Mouse (Mus musculus): ENCODE results near the gene R3hdm4. TPM values are rescaled to one million over a fixed set of nuclear protein-coding genes. Genes with fewer than 3 reads are reported as not detected.

Gene R3hdm4
- polyA plus RNA-seq (2015; fragmentation: Illumina TruSeq; extraction: RNeasy Lipid Tissue Mini Kit (QIAGEN cat#74804); ENCODE audit: insufficient read depth, low replicate concordance): 52.3 TPM

DNA sequence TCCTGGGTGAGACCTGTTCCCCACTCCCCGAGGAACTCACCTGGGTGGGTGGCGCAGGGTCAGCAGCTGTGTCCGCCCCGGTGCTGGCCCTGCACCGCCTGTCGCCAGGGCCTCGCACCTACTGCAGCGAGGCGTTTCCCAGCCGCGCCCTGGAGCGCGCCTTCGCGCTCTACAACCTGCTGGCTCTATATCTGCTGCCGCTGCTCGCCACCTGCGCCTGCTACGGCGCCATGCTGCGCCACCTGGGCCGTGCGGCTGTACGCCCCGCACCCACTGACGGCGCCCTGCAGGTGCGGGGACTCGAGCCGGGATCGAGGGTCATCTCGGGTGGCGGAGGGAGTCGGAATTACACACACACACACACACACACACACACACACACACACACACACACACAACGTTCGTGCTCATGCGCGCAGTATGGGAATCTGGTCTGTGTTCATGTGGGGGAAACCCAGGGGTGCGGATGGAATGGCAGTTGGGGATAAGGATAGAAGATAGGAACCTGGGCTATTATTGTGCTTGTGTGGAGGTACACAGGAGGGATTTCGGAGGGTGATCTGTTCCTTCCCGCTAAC is at the start of gene R3hdm4:
TSS of gene R3hdm4 (minus strand) at position 251 of the 578 bp plus-strand sequence.

DNA sequence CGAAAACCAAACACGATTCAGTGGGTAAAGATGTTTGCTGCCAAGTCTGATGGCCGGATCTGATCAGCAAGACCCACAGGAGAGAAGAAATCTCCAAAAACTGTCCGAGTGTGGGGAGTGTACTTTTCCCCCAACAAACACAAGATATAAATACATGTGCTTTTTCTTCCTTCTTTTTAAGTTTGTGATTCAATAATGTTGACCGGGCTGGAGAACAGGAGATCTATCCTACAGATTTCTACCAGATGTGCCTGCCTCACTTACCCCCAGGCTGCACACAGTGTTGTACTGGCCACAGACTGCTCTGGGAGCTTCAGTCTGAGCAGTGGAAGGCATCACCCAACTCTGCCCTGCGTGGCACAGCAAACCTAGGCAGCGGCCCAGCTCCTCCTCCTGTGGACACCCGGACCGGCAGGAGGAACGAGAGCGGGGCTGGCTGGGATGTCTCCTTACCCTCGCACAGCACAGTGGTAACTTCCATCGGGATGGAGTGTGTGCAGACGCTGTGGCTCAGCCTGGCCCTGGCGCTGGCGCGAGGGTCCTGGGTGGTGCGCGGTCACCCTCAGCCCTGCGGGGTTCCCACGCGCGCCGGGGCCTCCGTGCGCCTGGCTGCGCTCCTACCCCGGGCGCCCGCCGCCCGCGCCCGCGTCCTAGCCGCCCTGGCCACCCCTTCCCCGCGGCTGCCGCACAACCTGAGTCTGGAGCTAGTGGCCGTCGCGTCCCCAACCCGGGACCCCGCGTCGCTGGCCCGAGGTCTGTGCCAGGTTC is 49.6 kb upstream of the R3hdm4 start, which contains the start of gene Grin3b:
TSS of gene Grin3b (plus strand) at position 301 of the 768 bp plus-strand sequence.

GRCm38 (mm10) chr10:79959847-79960601 is 39.0 kb upstream of the R3hdm4 start, which contains the start of gene Wdr18:
Wdr18 (plus strand) TSS chr10:79960152.

GRCm38 (mm10) chr10:79926491-79927323 is 5.7 kb upstream of the R3hdm4 start, which contains the start of gene Arid3a:
Arid3a (plus strand) TSS chr10:79927043.

GRCm38 (mm10) chr10:79916808-79917531 is 4.0 kb downstream of the R3hdm4 start, which contains the start of gene Kiss1r:
Kiss1r (plus strand) TSS chr10:79916971.

DNA sequence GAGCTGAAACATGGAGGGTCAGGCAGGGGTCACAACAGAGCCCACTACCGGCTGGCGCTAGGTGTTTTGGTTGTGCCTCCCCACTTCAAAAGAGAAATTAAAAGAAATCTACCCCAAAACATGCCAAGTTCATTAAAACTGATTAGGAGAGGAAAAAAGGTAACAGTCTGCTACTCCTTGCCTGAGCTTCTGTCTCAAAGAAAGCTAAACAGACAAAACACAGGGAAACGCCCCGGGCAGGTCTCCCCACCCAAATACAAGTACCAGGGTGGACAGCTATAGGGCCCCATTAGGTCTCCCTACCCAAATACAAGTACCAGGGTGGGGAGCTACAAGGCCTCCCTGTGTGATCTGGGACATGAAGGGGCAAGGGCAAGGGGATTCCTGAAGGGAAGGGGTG is 10.5 kb downstream of the R3hdm4 start, which contains the start of gene Gm26602:
TSS of gene Gm26602 (plus strand) at position 301 of the 400 bp plus-strand sequence.

GRCm38 (mm10) chr10:79908167-79909091 is 12.6 kb downstream of the R3hdm4 start, which contains the start of gene Med16:
Med16 (minus strand) TSS chr10:79908923.

DNA sequence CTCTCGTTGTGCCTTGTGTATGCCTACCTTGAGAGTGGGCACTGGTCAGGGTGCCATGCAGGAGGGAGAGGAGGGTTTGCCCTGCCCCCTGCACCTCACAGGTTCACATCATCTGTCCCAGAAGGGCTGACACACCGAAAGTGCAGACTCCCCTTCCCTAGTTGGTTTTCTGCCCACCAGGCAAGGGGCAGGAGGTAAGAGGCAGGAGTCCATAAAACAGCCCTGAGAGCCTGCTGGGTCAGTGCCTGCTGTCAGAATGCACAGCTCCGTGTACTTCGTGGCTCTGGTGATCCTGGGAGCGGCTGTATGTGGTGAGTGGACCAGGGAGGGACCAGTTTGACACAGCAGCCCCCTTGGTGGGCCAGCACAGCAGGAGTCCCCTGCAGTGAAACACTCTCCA is 30.3 kb downstream of the R3hdm4 start, which contains the start of gene Cfd:
TSS of gene Cfd (plus strand) at position 184 of the 400 bp plus-strand sequence.

GRCm38 (mm10) chr10:79886054-79886453 is 35.0 kb downstream of the R3hdm4 start, which contains the start of gene Elane:
Elane (plus strand) TSS chr10:79886247.

DNA sequence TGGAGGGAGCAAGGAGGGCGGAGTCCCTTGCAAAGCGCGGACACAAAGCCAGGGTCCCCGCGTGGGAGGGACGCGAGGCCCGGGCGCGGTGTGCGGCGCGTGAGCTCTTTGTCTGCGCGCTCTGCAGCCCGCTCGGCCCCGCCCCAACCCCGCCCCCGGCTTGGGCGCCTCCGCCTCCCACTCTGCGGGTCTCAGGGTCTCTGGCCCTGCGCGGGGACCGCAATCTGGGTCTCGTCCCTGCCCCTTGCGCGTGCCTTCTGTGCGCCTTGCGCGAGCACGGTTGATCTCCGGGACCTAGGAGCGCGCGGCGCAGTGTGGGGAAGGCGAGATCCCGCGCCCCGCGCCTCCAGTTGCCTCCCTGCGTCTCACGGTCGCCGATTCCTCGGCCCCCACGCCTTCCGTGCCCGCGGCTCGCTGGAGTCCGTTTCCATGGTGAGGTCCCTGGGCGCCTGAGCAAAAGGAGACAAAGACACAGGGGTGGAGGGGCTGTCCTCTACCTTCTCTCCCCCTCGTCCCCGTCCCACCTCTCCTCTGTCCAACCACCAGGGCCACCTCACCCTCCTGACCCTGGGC is 46.6 kb downstream of the R3hdm4 start, which contains the start of the genes Prtn3 and Plppr3:
TSS of gene Prtn3 (plus strand) at position 187 of the 573 bp plus-strand sequence.
TSS of gene Plppr3 (minus strand) at position 345 of the 573 bp plus-strand sequence.

Other genes starting within 250 kb of the R3hdm4 start
- gene Cdc34, start 239.0 kb downstream of the R3hdm4 start, polyA plus RNA-seq (2015; fragmentation: Illumina TruSeq; extraction: RNeasy Lipid Tissue Mini Kit (QIAGEN cat#74804); ENCODE audit: insufficient read depth, low replicate concordance): 43.0 TPM
- gene Gzmm, start 232.2 kb downstream of the R3hdm4 start, polyA plus RNA-seq (2015; fragmentation: Illumina TruSeq; extraction: RNeasy Lipid Tissue Mini Kit (QIAGEN cat#74804); ENCODE audit: insufficient read depth, low replicate concordance): 1.5 TPM
- 159 TPM for gene Bsg, start 216.7 kb downstream of the R3hdm4 start, polyA plus RNA-seq (2015; fragmentation: Illumina TruSeq; extraction: RNeasy Lipid Tissue Mini Kit (QIAGEN cat#74804); ENCODE audit: insufficient read depth, low replicate concordance)
- not detected for gene Hcn2, start 204.6 kb downstream of the R3hdm4 start, polyA plus RNA-seq (2015; fragmentation: Illumina TruSeq; extraction: RNeasy Lipid Tissue Mini Kit (QIAGEN cat#74804); ENCODE audit: insufficient read depth, low replicate concordance)
- gene Polrmt, start 174.6 kb downstream of the R3hdm4 start, polyA plus RNA-seq (2015; fragmentation: Illumina TruSeq; extraction: RNeasy Lipid Tissue Mini Kit (QIAGEN cat#74804); ENCODE audit: insufficient read depth, low replicate concordance): 16.0 TPM
- not detected for gene Fgf22, start 166.1 kb downstream of the R3hdm4 start, polyA plus RNA-seq (2015; fragmentation: Illumina TruSeq; extraction: RNeasy Lipid Tissue Mini Kit (QIAGEN cat#74804); ENCODE audit: insufficient read depth, low replicate concordance)
- gene Rnf126, start 154.3 kb downstream of the R3hdm4 start, polyA plus RNA-seq (2015; fragmentation: Illumina TruSeq; extraction: RNeasy Lipid Tissue Mini Kit (QIAGEN cat#74804); ENCODE audit: insufficient read depth, low replicate concordance): 5.5 TPM
- 1.2 TPM for gene Fstl3, start 143.9 kb downstream of the R3hdm4 start, polyA plus RNA-seq (2015; fragmentation: Illumina TruSeq; extraction: RNeasy Lipid Tissue Mini Kit (QIAGEN cat#74804); ENCODE audit: insufficient read depth, low replicate concordance)
- 0.25 TPM for gene Prss57, start 130.2 kb downstream of the R3hdm4 start, polyA plus RNA-seq (2015; fragmentation: Illumina TruSeq; extraction: RNeasy Lipid Tissue Mini Kit (QIAGEN cat#74804); ENCODE audit: insufficient read depth, low replicate concordance)
- 3.1 TPM for gene Palm, start 127.6 kb downstream of the R3hdm4 start, polyA plus RNA-seq (2015; fragmentation: Illumina TruSeq; extraction: RNeasy Lipid Tissue Mini Kit (QIAGEN cat#74804); ENCODE audit: insufficient read depth, low replicate concordance)
- gene Misp, start 100.2 kb downstream of the R3hdm4 start, polyA plus RNA-seq (2015; fragmentation: Illumina TruSeq; extraction: RNeasy Lipid Tissue Mini Kit (QIAGEN cat#74804); ENCODE audit: insufficient read depth, low replicate concordance): not detected
- gene Ptbp1, start 66.8 kb downstream of the R3hdm4 start, polyA plus RNA-seq (2015; fragmentation: Illumina TruSeq; extraction: RNeasy Lipid Tissue Mini Kit (QIAGEN cat#74804); ENCODE audit: insufficient read depth, low replicate concordance): 156 TPM
- not detected for gene Prtn3, start 46.7 kb downstream of the R3hdm4 start, polyA plus RNA-seq (2015; fragmentation: Illumina TruSeq; extraction: RNeasy Lipid Tissue Mini Kit (QIAGEN cat#74804); ENCODE audit: insufficient read depth, low replicate concordance)
- 0.47 TPM for gene Plppr3, start 46.6 kb downstream of the R3hdm4 start, polyA plus RNA-seq (2015; fragmentation: Illumina TruSeq; extraction: RNeasy Lipid Tissue Mini Kit (QIAGEN cat#74804); ENCODE audit: insufficient read depth, low replicate concordance)
- gene Elane, start 35.0 kb downstream of the R3hdm4 start, polyA plus RNA-seq (2015; fragmentation: Illumina TruSeq; extraction: RNeasy Lipid Tissue Mini Kit (QIAGEN cat#74804); ENCODE audit: insufficient read depth, low replicate concordance): 0.35 TPM
- gene Cfd, start 30.4 kb downstream of the R3hdm4 start, polyA plus RNA-seq (2015; fragmentation: Illumina TruSeq; extraction: RNeasy Lipid Tissue Mini Kit (QIAGEN cat#74804); ENCODE audit: insufficient read depth, low replicate concordance): 1.0 TPM
- gene Med16, start 12.3 kb downstream of the R3hdm4 start, polyA plus RNA-seq (2015; fragmentation: Illumina TruSeq; extraction: RNeasy Lipid Tissue Mini Kit (QIAGEN cat#74804); ENCODE audit: insufficient read depth, low replicate concordance): 3.4 TPM
- not detected for gene Gm26602, start 10.4 kb downstream of the R3hdm4 start, polyA plus RNA-seq (2015; fragmentation: Illumina TruSeq; extraction: RNeasy Lipid Tissue Mini Kit (QIAGEN cat#74804); ENCODE audit: insufficient read depth, low replicate concordance)
- 0.33 TPM for gene Kiss1r, start 4.2 kb downstream of the R3hdm4 start, polyA plus RNA-seq (2015; fragmentation: Illumina TruSeq; extraction: RNeasy Lipid Tissue Mini Kit (QIAGEN cat#74804); ENCODE audit: insufficient read depth, low replicate concordance)
- gene Arid3a, start 5.8 kb upstream of the R3hdm4 start, polyA plus RNA-seq (2015; fragmentation: Illumina TruSeq; extraction: RNeasy Lipid Tissue Mini Kit (QIAGEN cat#74804); ENCODE audit: insufficient read depth, low replicate concordance): 8.9 TPM
- 10.6 TPM for gene Wdr18, start 38.9 kb upstream of the R3hdm4 start, polyA plus RNA-seq (2015; fragmentation: Illumina TruSeq; extraction: RNeasy Lipid Tissue Mini Kit (QIAGEN cat#74804); ENCODE audit: insufficient read depth, low replicate concordance)
- not detected for gene Grin3b, start 49.5 kb upstream of the R3hdm4 start, polyA plus RNA-seq (2015; fragmentation: Illumina TruSeq; extraction: RNeasy Lipid Tissue Mini Kit (QIAGEN cat#74804); ENCODE audit: insufficient read depth, low replicate concordance)
- gene Tmem259, start 63.1 kb upstream of the R3hdm4 start, polyA plus RNA-seq (2015; fragmentation: Illumina TruSeq; extraction: RNeasy Lipid Tissue Mini Kit (QIAGEN cat#74804); ENCODE audit: insufficient read depth, low replicate concordance): 23.2 TPM
- 160 TPM for gene Cnn2, start 67.4 kb upstream of the R3hdm4 start, polyA plus RNA-seq (2015; fragmentation: Illumina TruSeq; extraction: RNeasy Lipid Tissue Mini Kit (QIAGEN cat#74804); ENCODE audit: insufficient read depth, low replicate concordance)
- 10.9 TPM for gene Abca7, start 75.3 kb upstream of the R3hdm4 start, polyA plus RNA-seq (2015; fragmentation: Illumina TruSeq; extraction: RNeasy Lipid Tissue Mini Kit (QIAGEN cat#74804); ENCODE audit: insufficient read depth, low replicate concordance)
- gene Arhgap45, start 95.4 kb upstream of the R3hdm4 start, polyA plus RNA-seq (2015; fragmentation: Illumina TruSeq; extraction: RNeasy Lipid Tissue Mini Kit (QIAGEN cat#74804); ENCODE audit: insufficient read depth, low replicate concordance): 93.1 TPM
- 19.3 TPM for gene Polr2e, start 118.6 kb upstream of the R3hdm4 start, polyA plus RNA-seq (2015; fragmentation: Illumina TruSeq; extraction: RNeasy Lipid Tissue Mini Kit (QIAGEN cat#74804); ENCODE audit: insufficient read depth, low replicate concordance)
- gene Gpx4, start 126.0 kb upstream of the R3hdm4 start, polyA plus RNA-seq (2015; fragmentation: Illumina TruSeq; extraction: RNeasy Lipid Tissue Mini Kit (QIAGEN cat#74804); ENCODE audit: insufficient read depth, low replicate concordance): 128 TPM
- gene Sbno2, start 184.4 kb upstream of the R3hdm4 start, polyA plus RNA-seq (2015; fragmentation: Illumina TruSeq; extraction: RNeasy Lipid Tissue Mini Kit (QIAGEN cat#74804); ENCODE audit: insufficient read depth, low replicate concordance): 22.6 TPM
- gene Stk11, start 194.6 kb upstream of the R3hdm4 start, polyA plus RNA-seq (2015; fragmentation: Illumina TruSeq; extraction: RNeasy Lipid Tissue Mini Kit (QIAGEN cat#74804); ENCODE audit: insufficient read depth, low replicate concordance): 58.7 TPM
- gene Atp5d, start 217.4 kb upstream of the R3hdm4 start, polyA plus RNA-seq (2015; fragmentation: Illumina TruSeq; extraction: RNeasy Lipid Tissue Mini Kit (QIAGEN cat#74804); ENCODE audit: insufficient read depth, low replicate concordance): 23.7 TPM
- 1.2 TPM for gene Cbarp, start 219.6 kb upstream of the R3hdm4 start, polyA plus RNA-seq (2015; fragmentation: Illumina TruSeq; extraction: RNeasy Lipid Tissue Mini Kit (QIAGEN cat#74804); ENCODE audit: insufficient read depth, low replicate concordance)
- gene Midn, start 227.1 kb upstream of the R3hdm4 start, polyA plus RNA-seq (2015; fragmentation: Illumina TruSeq; extraction: RNeasy Lipid Tissue Mini Kit (QIAGEN cat#74804); ENCODE audit: insufficient read depth, low replicate concordance): 29.3 TPM
- gene Cirbp, start 244.8 kb upstream of the R3hdm4 start, polyA plus RNA-seq (2015; fragmentation: Illumina TruSeq; extraction: RNeasy Lipid Tissue Mini Kit (QIAGEN cat#74804); ENCODE audit: insufficient read depth, low replicate concordance): 81.8 TPM